Mouse (Mus musculus) thymus, adult 18-20 months (tissue): ENCODE measurements around the gene Gm42791.
A peak's percentile ranks its signal among the peaks of the same experiment; 100 is the strongest.

Experiments
- DNase-seq, 2 experiments: peaks; one replicate each; pipeline ENCODE4 v3.0.0; 2022; ENCODE audit warnings: mixed read lengths in 2 of 2

Gene Gm42791

GRCm38 (mm10) chr5:148977698-148978457 lies 17.1 kb downstream of the Gm42791 start:
- peak in 1 of 2 experiments; percentile 63 for DNase-seq

GRCm38 (mm10) chr5:148976876-148977275 lies 18.1 kb downstream of the Gm42791 start:
- peak; percentile 84 to 93 for DNase-seq

GRCm38 (mm10) chr5:148975035-148975434 lies 19.9 kb downstream of the Gm42791 start:
- no peak for DNase-seq

GRCm38 (mm10) chr5:148973019-148973668 lies 21.8 kb downstream of the Gm42791 start:
- peak in 1 of 2 experiments; percentile 70 for DNase-seq

GRCm38 (mm10) chr5:148972167-148972566 lies 22.8 kb downstream of the Gm42791 start:
- no peak for DNase-seq

- DNase-seq = peak; percentile 49 to 67
Measured at GRCm38 (mm10) chr5:148969648-148970047, 25.3 kb downstream of the Gm42791 start.

GRCm38 (mm10) chr5:148968958-148969576 lies 25.9 kb downstream of the Gm42791 start:
- no peak for DNase-seq

GRCm38 (mm10) chr5:148968179-148968578 lies 26.8 kb downstream of the Gm42791 start:
- DNase-seq = no peak

- DNase-seq = no peak
Measured at GRCm38 (mm10) chr5:148966395-148966794, 28.6 kb downstream of the Gm42791 start.

- no peak for DNase-seq
Measured at GRCm38 (mm10) chr5:148965691-148966333, 29.1 kb downstream of the Gm42791 start.

- DNase-seq = no peak
Measured at GRCm38 (mm10) chr5:148965089-148965591, 29.8 kb downstream of the Gm42791 start.

GRCm38 (mm10) chr5:148964251-148964650 lies 30.7 kb downstream of the Gm42791 start:
- DNase-seq = no peak

- no peak for DNase-seq
Measured at GRCm38 (mm10) chr5:148960211-148960610, 34.7 kb downstream of the Gm42791 start.

- peak; percentile 88 to 93 for DNase-seq
Measured at GRCm38 (mm10) chr5:148959068-148959990, 35.6 kb downstream of the Gm42791 start.

GRCm38 (mm10) chr5:148958355-148958754 lies 36.6 kb downstream of the Gm42791 start:
- peak; percentile 48 to 70 for DNase-seq

GRCm38 (mm10) chr5:148956898-148957535 lies 37.9 kb downstream of the Gm42791 start:
- no peak for DNase-seq

- DNase-seq = no peak
Measured at GRCm38 (mm10) chr5:148956091-148956490, 38.9 kb downstream of the Gm42791 start.

GRCm38 (mm10) chr5:148955575-148955974 lies 39.4 kb downstream of the Gm42791 start:
- DNase-seq = no peak

- no peak for DNase-seq
Measured at GRCm38 (mm10) chr5:148954314-148955060, 40.5 kb downstream of the Gm42791 start.

GRCm38 (mm10) chr5:148953098-148953497 lies 41.8 kb downstream of the Gm42791 start:
- no peak for DNase-seq

GRCm38 (mm10) chr5:148952419-148952818 lies 42.5 kb downstream of the Gm42791 start:
- peak in 1 of 2 experiments; percentile 43 for DNase-seq
